Mouse (Mus musculus) heart, embryonic 10.5 days (tissue): ENCODE data around the gene Kdm3a. TPM values are rescaled to one million over a fixed set of nuclear protein-coding genes. Genes with fewer than 3 reads are reported as not detected.

Experiments used
- DNase-seq: peaks from one replicate; pipeline ENCODE4 v3.0.0-alpha.2; 2017; ENCODE audit warnings: low spot score
- H3K27ac ChIP-seq: fragments of 300-500 bp; sonication (generic); 2 replicates; pipeline ENCODE4 v1.5.1; 2016; ENCODE audit warnings: mild to moderate bottlenecking
- H3K27me3 ChIP-seq: fragments of 300-500 bp; sonication (generic); 2 replicates; pipeline ENCODE4 v1.6.1; 2016; ENCODE audit warnings: mild to moderate bottlenecking; ENCODE audit not compliant: poor library complexity, insufficient read depth, severe bottlenecking
- H3K36me3 ChIP-seq: fragments of 300-500 bp; sonication (generic); 2 replicates; pipeline ENCODE4 v1.6.1; 2016; ENCODE audit warnings: mild to moderate bottlenecking, moderate library complexity
- H3K4me1 ChIP-seq: fragments of 300-500 bp; sonication (generic); 2 replicates; pipeline ENCODE4 v1.6.1; 2016; ENCODE audit warnings: mild to moderate bottlenecking
- H3K4me3 ChIP-seq: fragments of 300-500 bp; sonication (generic); 2 replicates; pipeline ENCODE4 v1.5.1; 2016; ENCODE audit warnings: mild to moderate bottlenecking, moderate library complexity
- H3K9me3 ChIP-seq: fragments of 300-500 bp; sonication (generic); 2 replicates; pipeline ENCODE4 v1.6.1; 2016; ENCODE audit warnings: mild to moderate bottlenecking, moderate library complexity
- WGBS: fragments of 180-500 bp; shearing (Covaris S2); methylation state at CpG from one replicate; pipeline ENCODE4 v1.1.7; 2016; 5-methylcytosine and 5-hydroxymethylcytosine counted together
- polyA plus RNA-seq: library from polyadenylated mRNA; unstranded; fragments of >200 nt; fragmentation: Nextera tagmentation; extraction: Ambion mirVana; gene quantifications from 2 replicates; pipeline ENCODE4 v1.2.1, GENCODE M21; 2016

Gene Kdm3a
- polyA plus RNA-seq, 1 experiment from 2014 or later: 43.9 TPM

GRCm38 (mm10) chr6:71621981-71622380 is 10.8 kb downstream of the Kdm3a start:
- Histone ChIP-seq H3K36me3 (peaks cover 96% of the 10 kb centered on the region), H3K27ac (no peak overlapping the region), H3K27me3 (no peaks in the 10 kb centered on the region), H3K4me1 (no peaks in the 10 kb centered on the region), H3K4me3 (no peak overlapping the region), H3K9me3 (no peaks in the 10 kb centered on the region)
- DNase-seq: no peak
- 92% methylated on average over 5 of the region's 5 CpGs for WGBS

DNA sequence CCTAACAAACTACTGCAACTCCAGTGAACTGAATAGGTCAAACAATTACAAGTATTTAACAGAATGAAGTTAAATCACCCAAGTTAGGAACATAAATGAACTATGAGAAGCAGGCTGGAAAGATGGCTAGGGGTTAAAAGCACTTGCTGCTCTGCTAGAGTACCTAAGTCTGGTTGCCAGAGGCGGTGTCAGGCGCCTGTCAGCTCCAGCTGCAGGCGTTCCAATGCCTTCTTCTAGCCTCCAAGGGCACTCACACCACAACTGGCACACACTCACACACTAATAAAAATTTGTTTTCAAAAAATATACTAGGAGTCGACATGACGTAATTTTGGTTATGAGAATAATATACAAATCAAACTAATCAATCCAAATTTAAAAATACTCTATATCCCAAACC is 11.2 kb downstream of the Kdm3a start:
- Histone ChIP-seq H3K36me3 (peaks cover 96% of the 10 kb centered on the region), H3K27ac (no peak overlapping the region), H3K4me3 (no peak overlapping the region), H3K9me3 (no peaks in the 10 kb centered on the region), H3K4me1 (no peaks in the 10 kb centered on the region), H3K27me3 (no peaks in the 10 kb centered on the region)
- DNase-seq: no peak
- 85% methylated on average over 5 of the region's 5 CpGs for WGBS

GRCm38 (mm10) chr6:71616959-71617358 is 15.8 kb downstream of the Kdm3a start:
- Histone ChIP-seq H3K27ac (no peak overlapping the region), H3K4me1 (no peaks in the 10 kb centered on the region), H3K9me3 (no peaks in the 10 kb centered on the region), H3K36me3 (peaks cover 87% of the 10 kb centered on the region), H3K27me3 (no peaks in the 10 kb centered on the region), H3K4me3 (no peak overlapping the region)
- DNase-seq: no peak
- 78% methylated on average over 5 of the region's 5 CpGs for WGBS

DNA sequence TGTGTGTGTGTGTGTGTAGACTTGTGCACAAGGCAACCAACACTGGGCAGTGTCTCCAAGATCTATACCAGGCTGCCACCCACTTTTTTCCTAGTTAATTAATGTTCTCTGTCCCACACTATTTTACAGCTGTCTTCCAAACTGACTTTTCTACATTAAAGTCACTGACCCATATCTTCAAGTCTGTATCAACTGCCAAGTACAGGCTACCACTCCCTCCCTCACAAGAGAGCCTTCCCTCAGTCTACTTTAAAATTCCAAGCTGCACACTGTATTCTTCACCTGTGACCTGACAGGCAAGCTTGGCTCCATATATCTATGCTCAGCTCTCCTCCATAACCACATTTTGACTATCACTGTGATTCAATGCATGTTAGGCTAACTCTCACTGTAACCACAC is 19.6 kb downstream of the Kdm3a start:
- Histone ChIP-seq H3K27ac (no peak overlapping the region), H3K4me3 (no peak overlapping the region), H3K9me3 (no peaks in the 10 kb centered on the region), H3K27me3 (no peaks in the 10 kb centered on the region), H3K4me1 (no peaks in the 10 kb centered on the region), H3K36me3 (peaks cover 85% of the 10 kb centered on the region)
- DNase-seq: no peak

DNA sequence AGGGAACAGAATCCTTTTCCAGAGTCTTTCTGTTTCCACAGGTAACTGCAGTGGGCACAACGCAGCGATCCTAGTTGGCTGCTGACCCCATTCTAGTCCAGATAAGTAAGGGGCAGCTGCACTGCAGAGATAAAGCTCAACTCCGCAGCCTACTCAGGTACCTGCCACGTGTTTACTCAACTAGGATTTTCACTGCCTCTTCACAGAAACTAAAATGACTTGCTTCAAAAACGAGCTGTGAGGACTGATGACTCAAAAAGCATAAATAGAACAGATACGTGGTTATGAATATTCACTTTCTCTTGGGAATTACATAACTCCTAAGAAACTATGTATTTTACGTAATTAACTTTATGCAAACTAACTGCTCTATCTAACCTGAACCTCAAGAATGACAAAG is 22.8 kb downstream of the Kdm3a start:
- Histone ChIP-seq H3K27me3 (no peaks in the 10 kb centered on the region), H3K27ac (no peak overlapping the region), H3K36me3 (peaks cover 85% of the 10 kb centered on the region), H3K4me3 (no peak overlapping the region), H3K9me3 (no peaks in the 10 kb centered on the region), H3K4me1 (no peaks in the 10 kb centered on the region)
- WGBS: 76% methylated on average over 7 of the region's 7 CpGs
- peak; percentile 91 for DNase-seq

DNA sequence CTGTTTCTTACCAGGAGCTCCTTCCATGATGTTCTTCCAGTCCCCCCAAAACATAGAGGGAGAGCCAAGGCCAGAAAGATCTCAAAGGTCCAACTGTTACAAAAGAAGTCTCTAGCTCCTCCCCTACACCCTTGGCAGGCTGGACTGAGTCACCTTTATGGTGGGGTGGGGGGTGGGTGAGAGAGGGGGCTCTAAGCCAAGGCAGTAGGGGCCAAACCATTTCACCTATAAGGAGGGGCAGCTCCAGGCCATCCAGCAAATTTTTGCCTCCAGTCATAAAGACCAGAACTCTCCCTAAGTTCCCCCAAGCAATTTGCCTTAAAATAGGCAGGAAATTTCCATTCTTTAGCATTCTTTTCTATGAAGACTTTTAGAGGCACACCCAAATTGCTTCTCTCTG is 23.8 kb downstream of the Kdm3a start:
- peak overlapping the region; percentile 11; the same call in 1 of the 2 replicates for H3K27ac ChIP-seq
- H3K36me3 ChIP-seq: peaks cover 90% of the 10 kb centered on the region
- no peaks in the 10 kb centered on the region for H3K4me1 ChIP-seq
- H3K4me3 ChIP-seq: no peak overlapping the region
- no peaks in the 10 kb centered on the region for H3K27me3 ChIP-seq
- H3K9me3 ChIP-seq: no peaks in the 10 kb centered on the region
- DNase-seq: no peak

GRCm38 (mm10) chr6:71607756-71608155 is 25.0 kb downstream of the Kdm3a start:
- WGBS: 92% methylated on average over 3 of the region's 3 CpGs
- no peak for DNase-seq
- H3K36me3 ChIP-seq: peaks cover 90% of the 10 kb centered on the region
- H3K27me3 ChIP-seq: no peaks in the 10 kb centered on the region
- no peak overlapping the region for H3K27ac ChIP-seq
- no peaks in the 10 kb centered on the region for H3K9me3 ChIP-seq
- no peaks in the 10 kb centered on the region for H3K4me1 ChIP-seq
- no peak overlapping the region for H3K4me3 ChIP-seq

DNA sequence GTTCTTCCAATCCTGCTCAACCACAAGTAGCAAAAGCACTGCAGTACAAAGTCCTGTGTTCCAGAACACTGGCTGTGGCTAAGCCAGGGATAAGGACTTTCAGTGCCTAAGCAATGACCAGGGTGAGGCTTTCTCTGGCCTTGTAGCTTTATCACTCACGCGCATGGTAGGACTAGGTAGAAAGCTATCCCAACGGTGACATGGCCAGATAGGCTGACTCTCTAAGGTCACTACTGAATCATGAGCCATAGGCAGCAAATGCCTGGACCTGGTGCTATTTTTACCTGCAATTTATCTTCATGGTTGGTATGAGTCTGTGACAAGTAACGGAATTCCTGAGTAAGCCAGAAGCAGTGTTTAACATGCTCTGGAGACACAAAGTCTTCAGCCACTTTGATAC is 42.6 kb downstream of the Kdm3a start:
- H3K4me3 ChIP-seq: no peak overlapping the region
- H3K27ac ChIP-seq: 0 out of 2 replicates have a peak overlapping the region, but pooled peaks have one; percentile 6
- no peaks in the 10 kb centered on the region for H3K4me1 ChIP-seq
- H3K9me3 ChIP-seq: no peaks in the 10 kb centered on the region
- WGBS: 59% methylated on average over 4 of the region's 4 CpGs
- peaks cover 84% of the 10 kb centered on the region for H3K36me3 ChIP-seq
- DNase-seq: no peak
- no peaks in the 10 kb centered on the region for H3K27me3 ChIP-seq

DNA sequence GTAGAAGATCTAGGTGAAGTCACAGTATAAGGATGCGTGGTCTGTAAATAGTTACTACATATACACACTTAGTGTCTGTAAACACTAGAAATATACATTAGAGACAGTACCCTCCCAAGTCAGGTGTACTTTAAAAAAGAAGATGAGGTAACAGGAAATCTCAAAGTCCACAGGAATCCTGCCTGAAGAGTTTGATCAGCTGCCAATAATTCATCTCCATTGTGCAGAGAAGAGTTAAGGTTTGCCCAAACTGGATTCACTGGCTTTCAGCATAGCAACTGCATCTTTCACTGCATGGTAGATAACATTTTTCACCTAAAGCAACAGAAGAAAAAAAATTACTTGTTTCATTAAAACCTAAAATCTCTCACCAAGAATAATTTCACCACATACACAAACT is 43.4 kb downstream of the Kdm3a start:
- no peaks in the 10 kb centered on the region for H3K27me3 ChIP-seq
- no peak overlapping the region for H3K4me3 ChIP-seq
- H3K4me1 ChIP-seq: no peaks in the 10 kb centered on the region
- peaks cover 77% of the 10 kb centered on the region for H3K36me3 ChIP-seq
- DNase-seq: no peak
- no peak overlapping the region for H3K27ac ChIP-seq
- WGBS: 100% methylated on average over 1 of the region's 1 CpGs
- no peaks in the 10 kb centered on the region for H3K9me3 ChIP-seq

DNA sequence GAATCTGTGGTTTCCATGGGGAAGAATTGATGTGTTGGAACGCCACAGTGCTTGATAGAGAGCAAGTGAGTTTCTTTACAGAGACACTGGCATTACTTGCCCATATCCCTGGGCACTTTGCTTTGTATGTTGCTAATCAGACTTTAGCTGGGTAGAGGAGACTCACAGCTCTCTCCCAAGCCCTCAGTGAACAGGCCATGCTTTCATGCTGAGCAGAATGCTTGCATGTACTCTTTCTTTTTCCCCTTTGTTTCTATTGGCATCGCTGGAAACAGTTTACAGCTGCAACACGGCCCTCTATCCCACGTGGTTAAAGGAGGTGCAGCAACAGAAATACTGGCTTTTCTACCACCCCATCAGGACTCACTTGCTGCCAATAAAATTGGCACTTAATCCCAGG is 49.6 kb downstream of the Kdm3a start:
- H3K27ac ChIP-seq: no peak overlapping the region
- H3K36me3 ChIP-seq: peaks cover 53% of the 10 kb centered on the region
- H3K9me3 ChIP-seq: no peaks in the 10 kb centered on the region
- DNase-seq: no peak
- no peaks in the 10 kb centered on the region for H3K27me3 ChIP-seq
- H3K4me1 ChIP-seq: no peaks in the 10 kb centered on the region
- H3K4me3 ChIP-seq: no peak overlapping the region
- WGBS: 83% methylated on average over 4 of the region's 4 CpGs

- peak; percentile 55 for DNase-seq
- Histone ChIP-seq H3K9me3 (no peaks in the 10 kb centered on the region), H3K4me1 (no peaks in the 10 kb centered on the region), H3K4me3 (no peak overlapping the region), H3K36me3 (peaks cover 51% of the 10 kb centered on the region), H3K27ac (no peak overlapping the region), H3K27me3 (no peaks in the 10 kb centered on the region)
- 92% methylated on average over 11 of the region's 11 CpGs for WGBS
Observed at GRCm38 (mm10) chr6:71579478-71579877, 53.3 kb downstream of the Kdm3a start.

DNA sequence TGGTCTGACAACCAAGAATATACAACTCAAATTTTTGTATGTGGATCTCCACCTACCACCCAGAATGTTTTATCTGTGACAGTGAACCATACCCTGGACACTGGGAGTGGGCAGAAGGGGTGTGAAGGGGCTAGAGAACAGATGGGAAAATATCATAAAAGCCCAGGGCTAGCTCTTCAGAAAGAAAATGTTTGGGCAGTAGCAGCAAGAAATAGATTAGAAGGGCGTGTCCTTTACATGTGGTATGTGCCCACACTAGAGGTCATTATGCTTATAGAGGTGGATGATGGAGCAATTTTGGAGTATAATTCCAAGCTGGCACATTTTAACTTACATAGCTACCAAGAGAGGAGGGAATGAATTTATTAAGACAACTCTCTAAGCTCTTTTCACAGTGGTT is 57.4 kb downstream of the Kdm3a start:
- DNase-seq: no peak
- WGBS: 86% methylated on average over 1 of the region's 1 CpGs
- Histone ChIP-seq H3K36me3 (peaks cover 52% of the 10 kb centered on the region), H3K9me3 (no peaks in the 10 kb centered on the region), H3K4me3 (no peak overlapping the region), H3K27me3 (no peaks in the 10 kb centered on the region), H3K4me1 (no peaks in the 10 kb centered on the region), H3K27ac (no peak overlapping the region)

GRCm38 (mm10) chr6:71569025-71569424 is 63.8 kb downstream of the Kdm3a start:
- no peak overlapping the region for H3K27ac ChIP-seq
- DNase-seq: no peak
- H3K36me3 ChIP-seq: peaks cover 29% of the 10 kb centered on the region
- 67% methylated on average over 2 of the region's 2 CpGs for WGBS
- H3K4me3 ChIP-seq: no peak overlapping the region
- no peaks in the 10 kb centered on the region for H3K27me3 ChIP-seq
- H3K9me3 ChIP-seq: no peaks in the 10 kb centered on the region
- H3K4me1 ChIP-seq: no peaks in the 10 kb centered on the region

DNA sequence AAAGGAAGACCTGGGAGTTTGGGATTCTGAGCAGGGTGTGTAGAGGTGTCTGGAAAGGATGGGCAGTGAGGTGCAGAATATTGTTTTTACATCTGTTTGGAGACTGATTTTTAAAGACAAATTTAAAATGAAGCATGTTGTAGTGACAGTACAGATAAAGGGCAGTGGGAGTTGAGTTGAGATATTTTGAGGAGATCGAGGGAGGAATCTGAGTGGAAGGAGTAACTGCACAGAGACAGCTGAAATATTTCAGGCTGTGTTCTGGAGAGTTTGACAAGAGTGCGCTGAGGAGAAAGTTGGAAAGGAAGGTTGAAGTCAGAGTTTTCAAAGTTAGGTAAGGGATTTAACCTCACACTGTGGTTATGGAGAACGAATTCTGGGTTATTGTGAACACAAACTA is 64.2 kb downstream of the Kdm3a start:
- Histone ChIP-seq H3K9me3 (no peaks in the 10 kb centered on the region), H3K27ac (no peak overlapping the region), H3K4me1 (no peaks in the 10 kb centered on the region), H3K36me3 (peaks cover 25% of the 10 kb centered on the region), H3K27me3 (no peaks in the 10 kb centered on the region), H3K4me3 (no peak overlapping the region)
- DNase-seq: no peak
- WGBS: 83% methylated on average over 3 of the region's 3 CpGs
